Mouse (Mus musculus) thymus, adult 2 months (tissue): Measurements from ENCODE around the gene Rcor2.

Source experiments
- CTCF ChIP-seq: fragments of 200-500 bp; IDR thresholded peaks from 2 replicates; pipeline ENCODE4 v1.5.1; 2012; ENCODE audit warnings: mild to moderate bottlenecking, control low read depth, low read length, moderate library complexity, borderline replicate concordance; ENCODE audit not compliant: control insufficient read depth, poor library complexity, insufficient read depth; ENCODE audit errors: extremely low read depth
- POLR2A ChIP-seq: fragments of 200-500 bp; IDR thresholded peaks from 2 replicates; pipeline ENCODE4 v1.6.1; 2012; ENCODE audit warnings: mild to moderate bottlenecking, low read length, control low read depth, moderate library complexity; ENCODE audit not compliant: control insufficient read depth, poor library complexity, insufficient read depth; ENCODE audit errors: extremely low read depth

DNA sequence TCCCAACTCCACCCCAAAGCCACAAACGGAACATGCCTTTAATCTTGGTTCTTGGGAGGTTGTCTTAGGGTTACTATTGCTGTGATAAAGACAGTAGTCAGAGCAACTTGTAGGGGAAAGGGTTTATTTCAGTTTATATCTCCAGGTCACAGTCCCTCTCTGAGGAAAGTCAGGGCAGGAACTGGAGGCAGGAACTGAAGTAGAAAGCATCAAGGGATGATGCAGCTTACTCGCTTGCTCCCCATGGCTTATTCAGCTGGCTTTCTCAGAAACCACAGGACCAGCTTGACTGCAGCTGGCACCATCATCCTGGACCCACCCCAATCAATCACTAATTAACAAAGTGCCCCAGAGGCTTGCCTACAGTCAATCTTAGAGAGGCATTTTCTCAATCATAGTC is 46.5 kb downstream of the Rcor2 start:
- TF ChIP-seq CTCF (no peak), POLR2A (no peak)
